Mouse (Mus musculus) lung, postnatal 36 days (tissue): ENCODE data around the gene Slc25a45.

Experiments used
- DNase-seq: peaks from one replicate; pipeline ENCODE4 v3.0.0; 2022; ENCODE audit warnings: mixed read lengths

Gene Slc25a45

DNA sequence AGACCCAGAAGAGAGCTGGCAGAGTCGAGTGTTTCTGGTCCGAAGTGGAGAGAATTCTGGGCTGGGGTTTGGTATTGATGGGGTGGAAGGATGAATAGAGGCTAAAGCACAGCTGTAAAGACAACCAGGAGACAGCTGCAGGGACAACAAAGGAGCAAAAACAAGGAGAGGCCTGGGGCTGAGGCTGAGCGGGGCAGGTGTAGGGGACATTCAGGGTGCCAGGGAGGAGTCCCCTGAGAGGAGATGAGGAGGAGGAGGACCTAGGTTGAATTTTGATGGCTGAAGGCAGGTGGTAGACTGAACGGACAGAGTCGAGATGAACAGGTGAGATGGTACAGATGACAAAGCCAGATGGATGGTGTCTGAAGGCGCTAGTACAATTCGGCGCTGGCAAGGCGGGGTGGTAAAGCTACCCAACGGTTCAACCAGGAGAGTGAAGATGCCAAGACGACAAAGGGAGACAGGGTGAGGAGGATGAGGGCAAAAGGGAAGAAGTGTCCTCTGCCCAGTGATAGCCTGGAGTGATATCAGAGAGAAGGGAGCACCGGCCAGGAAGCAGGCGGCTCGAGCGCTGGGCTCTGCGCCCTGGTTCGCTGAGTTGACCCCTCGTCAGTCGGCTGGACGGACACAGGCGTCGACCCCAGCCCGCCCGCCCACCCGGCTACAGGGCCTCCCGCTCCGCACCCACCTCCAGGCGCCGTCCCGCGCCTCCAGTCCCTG lies 15.8 kb downstream of the Slc25a45 start:
- DNase-seq, result no peak

- peak; percentile 98 for DNase-seq
These were observed 16.5 kb downstream of the Slc25a45 start, which contains the start of gene Tigd3 for GRCm38 (mm10) chr19:5894002-5894678. TSS of gene Tigd3 (minus strand) at chr19:5894149.

- DNase-seq, result no peak
These were observed 29.7 kb downstream of the Slc25a45 start for GRCm38 (mm10) chr19:5907275-5907674.

DNA sequence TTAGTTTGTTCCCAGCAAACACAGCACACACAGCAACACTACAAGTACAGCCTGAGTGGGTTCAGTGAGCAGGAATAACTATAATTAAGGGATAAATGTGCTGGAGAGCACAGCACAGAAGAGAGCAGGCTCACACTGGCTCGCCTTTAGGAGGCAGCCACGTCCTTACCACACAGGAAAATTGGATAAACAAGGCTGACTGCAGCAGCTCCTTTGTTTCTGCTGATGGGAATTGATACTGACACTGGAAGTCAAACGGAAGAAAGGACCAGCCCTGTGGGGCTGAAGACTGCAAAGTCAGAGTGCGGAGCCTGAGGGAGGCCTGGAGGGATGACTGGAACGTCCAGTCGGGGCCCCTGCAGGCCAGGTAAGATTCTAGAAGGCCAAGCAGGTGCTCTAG lies 32.6 kb downstream of the Slc25a45 start:
- peak; percentile 30 for DNase-seq

DNA sequence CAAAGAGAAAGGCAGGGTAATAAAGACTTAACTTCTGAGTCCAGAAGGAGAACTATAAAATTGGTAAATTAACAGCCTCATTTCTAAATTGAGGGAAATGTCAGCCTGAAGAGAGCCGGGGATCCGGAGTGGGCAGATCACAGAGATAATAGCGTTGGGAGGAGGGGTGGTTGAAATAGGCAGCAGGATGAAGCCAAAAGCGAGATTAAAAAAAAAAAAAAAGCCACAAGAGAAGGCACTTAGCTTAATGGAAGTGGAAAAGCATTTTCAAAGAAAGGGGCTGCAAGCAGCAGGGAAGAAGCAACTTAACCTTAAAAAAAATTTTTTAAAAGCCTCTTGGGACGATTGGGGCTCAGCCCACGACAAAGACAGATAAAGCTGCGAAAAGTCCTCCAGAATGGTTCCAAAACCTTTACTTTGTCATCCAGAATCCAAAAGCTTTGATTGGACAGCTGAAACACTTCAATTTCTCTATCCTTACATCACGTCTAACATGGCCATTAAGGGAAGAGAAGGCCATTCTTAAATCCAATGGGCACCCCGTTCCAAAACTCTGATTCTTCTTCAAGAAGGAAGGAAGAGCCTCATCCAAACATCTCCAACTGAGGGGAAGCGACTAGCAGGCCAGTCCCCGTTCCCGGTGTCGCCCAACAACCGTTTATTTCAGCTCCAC lies 34.0 kb downstream of the Slc25a45 start:
- peak; percentile 34 for DNase-seq

- peak; percentile 100 for DNase-seq
These were observed 34.7 kb downstream of the Slc25a45 start for GRCm38 (mm10) chr19:5912103-5913006.

- DNase-seq, result no peak
These were observed 35.6 kb downstream of the Slc25a45 start, which contains the start of gene Dpf2 for GRCm38 (mm10) chr19:5913007-5913719. TSS of gene Dpf2 (minus strand) at chr19:5913010.

DNA sequence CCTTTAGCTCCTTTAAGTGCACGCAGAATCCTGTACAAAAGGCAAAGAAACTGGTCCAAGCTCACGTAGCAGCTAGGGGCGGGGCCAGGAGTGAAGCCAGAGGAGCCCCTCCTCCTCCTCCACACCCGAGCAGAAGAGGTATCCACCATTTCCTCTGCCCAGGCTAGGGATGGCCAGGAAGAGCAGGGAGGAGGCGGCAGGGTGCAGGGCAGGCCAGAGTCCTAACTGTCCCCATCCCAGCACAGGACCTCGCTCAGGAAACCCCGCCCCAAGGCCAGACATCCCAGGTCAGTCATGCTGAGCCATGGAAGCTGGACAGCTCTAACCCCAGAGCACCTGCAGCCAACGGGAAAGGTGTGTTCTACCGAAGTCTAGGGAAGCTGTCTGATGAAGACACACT lies 44.1 kb downstream of the Slc25a45 start:
- DNase-seq, result peak; percentile 51

DNA sequence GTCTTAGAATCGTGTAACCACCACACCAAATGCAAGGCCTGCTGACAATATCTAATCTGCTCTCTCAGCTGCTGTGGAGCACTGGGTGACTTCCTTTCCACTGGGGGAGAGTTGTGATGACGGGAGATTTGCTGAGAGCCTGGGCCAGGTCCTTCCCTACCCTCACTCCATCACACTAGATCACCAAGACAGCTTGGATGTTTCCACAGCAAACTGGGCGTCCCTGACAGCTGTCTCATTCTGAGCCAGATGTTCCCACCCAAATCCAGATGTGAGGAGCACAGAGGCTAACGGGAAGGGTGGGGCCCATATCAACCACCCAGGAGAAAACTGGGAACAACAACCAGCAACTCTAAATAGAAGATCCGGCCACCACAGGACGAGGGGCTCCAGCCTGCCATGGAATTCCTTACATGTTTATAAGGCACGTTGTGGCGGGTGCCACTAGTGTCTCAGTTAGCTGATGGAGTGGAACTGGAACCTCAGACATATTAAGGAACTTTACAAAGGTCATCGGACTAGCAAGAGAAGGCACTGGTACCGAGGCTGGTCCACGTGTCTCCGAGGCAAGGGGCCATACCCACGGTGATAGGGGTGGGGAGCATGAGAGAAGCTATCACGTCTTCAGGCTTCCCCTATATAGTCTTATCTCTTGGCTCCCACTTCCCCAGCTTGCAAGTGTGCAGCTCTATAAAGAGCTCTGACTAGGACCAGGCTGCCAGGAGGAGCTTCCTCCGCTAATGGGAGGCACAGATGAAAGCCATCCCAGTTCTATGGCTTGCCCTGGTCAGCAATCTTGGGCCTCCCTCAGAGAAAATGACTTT lies 44.7 kb downstream of the Slc25a45 start:
- peak; percentile 59 for DNase-seq

DNA sequence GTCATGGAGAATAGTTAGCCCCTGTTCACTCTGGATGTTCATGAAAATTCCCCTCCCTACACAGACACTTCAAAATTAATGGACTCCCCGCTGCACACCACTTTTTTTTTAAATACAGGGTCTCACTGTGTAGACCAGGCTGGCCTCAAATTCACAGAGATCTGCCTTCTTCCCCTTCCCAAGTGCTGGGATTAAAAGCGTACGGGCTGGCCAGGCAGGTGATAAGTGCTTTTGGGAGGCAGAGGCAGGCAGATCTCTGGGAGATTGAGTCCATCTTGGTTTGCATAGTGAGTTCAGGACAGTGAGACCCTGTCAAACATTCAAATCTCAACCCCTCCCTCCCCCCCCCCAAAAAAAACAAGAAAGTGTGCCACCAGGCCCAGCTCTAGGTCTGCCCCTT lies 45.4 kb downstream of the Slc25a45 start:
- no peak for DNase-seq

- peak; percentile 97 for DNase-seq
These were observed 46.5 kb downstream of the Slc25a45 start for GRCm38 (mm10) chr19:5923990-5924712.

GRCm38 (mm10) chr19:5924713-5925093 lies 47.1 kb downstream of the Slc25a45 start, which contains the start of gene Cdc42ep2:
TSS of gene Cdc42ep2 (minus strand) at chr19:5924816.
- DNase-seq, result peak; percentile 99

DNA sequence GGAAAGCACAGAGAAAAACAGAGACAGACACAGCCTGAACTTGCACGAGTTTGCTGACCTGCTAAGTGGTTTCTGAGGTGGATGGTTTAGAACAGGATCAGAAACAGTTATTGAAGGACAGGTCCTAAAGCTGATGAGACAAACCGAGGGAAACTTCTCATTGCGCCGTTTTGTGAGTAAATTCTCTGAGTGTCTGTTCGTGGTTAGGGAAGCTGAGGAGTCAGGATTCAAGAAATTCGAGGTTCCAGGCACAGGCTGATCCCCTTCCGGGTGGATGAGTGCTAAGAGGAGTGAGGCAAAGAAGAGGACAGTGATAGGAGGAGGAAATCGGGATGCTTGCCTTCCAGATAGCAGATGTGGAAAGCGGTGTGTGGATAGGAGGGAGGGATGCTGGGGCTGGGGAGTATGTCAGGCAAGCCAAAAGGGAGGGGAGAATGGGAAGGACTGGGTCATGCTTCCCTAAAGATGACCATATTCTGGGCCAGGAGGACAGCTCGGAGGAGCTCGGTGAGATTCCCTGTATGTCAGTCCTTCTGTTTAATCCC lies 47.8 kb downstream of the Slc25a45 start:
- DNase-seq, result no peak

DNA sequence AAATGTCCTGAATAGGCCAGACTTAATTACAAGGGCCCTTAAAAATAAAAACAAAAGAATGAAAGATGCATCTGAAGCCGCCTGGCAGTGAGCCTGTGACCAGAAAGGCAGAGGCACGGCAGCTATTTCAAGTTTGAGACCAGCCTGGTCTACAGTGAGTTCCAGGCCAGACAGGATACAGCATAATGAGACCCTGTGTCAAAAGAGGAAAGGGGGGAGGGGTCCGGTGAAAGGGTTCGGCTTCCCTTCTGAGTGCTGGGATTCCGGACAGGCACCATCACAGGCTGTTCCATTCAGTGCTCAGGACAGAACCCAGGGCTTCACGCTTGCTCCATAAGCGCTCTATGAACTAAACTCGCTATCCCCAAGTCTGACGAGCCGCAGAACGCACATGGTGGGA lies 49.4 kb downstream of the Slc25a45 start:
- no peak for DNase-seq

- no peak for DNase-seq
These were observed 49.9 kb downstream of the Slc25a45 start for GRCm38 (mm10) chr19:5927532-5927931.

- DNase-seq, result no peak
These were observed 50.5 kb downstream of the Slc25a45 start for GRCm38 (mm10) chr19:5928104-5928503.

- DNase-seq, result no peak
These were observed 50.9 kb downstream of the Slc25a45 start for GRCm38 (mm10) chr19:5928546-5928945.

DNA sequence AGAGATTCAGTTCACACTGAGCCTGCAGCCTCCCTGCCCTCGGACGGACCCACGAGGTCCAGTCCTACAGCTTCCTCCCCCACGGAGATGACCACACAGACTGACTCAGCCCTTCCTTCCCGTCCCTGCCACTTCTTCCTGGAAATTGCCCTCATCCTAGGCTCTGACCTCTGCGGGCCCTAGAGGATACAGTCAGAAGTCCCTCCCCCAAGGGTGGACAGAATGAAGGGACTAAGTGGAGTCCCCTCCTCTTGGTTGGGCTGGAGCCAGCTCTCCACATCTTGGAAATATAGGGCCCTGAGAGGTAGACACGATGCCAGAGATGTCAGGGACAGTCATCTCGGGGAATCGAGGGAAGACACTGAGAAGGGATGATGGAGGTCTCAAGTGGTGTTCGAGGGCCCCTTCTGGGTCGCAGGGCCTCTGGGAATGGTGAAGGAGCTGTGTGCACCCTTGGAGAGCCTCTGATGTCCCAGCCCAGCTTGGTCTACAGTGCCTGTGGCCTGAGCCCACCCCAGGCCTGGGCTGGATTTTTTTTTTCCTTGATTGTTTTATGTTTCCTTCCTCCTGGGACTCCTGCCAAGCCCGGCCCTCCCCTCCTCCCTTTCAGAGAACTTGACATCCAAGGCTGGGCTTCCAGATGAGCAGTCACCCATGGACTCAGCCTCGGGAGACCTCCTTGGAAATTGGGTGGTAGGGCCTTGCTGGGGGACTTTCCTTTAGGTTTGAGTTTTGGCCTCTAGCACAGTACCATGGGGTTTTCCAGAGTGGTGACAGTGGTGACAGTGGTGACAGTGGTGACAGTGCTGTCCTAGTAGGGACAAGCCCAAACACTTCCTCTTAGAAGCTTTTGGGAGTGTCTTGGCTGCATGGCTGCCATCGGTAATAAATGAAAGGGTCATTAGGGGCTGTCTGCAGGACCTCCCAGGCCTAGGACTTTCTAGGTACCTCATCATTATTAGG lies 52.3 kb downstream of the Slc25a45 start:
- peak; percentile 90 for DNase-seq

GRCm38 (mm10) chr19:5935266-5935665 lies 57.7 kb downstream of the Slc25a45 start:
- peak; percentile 79 for DNase-seq
